7 mouse cellular contexts compared by ENCODE assay signal in the genomic region with DNA sequence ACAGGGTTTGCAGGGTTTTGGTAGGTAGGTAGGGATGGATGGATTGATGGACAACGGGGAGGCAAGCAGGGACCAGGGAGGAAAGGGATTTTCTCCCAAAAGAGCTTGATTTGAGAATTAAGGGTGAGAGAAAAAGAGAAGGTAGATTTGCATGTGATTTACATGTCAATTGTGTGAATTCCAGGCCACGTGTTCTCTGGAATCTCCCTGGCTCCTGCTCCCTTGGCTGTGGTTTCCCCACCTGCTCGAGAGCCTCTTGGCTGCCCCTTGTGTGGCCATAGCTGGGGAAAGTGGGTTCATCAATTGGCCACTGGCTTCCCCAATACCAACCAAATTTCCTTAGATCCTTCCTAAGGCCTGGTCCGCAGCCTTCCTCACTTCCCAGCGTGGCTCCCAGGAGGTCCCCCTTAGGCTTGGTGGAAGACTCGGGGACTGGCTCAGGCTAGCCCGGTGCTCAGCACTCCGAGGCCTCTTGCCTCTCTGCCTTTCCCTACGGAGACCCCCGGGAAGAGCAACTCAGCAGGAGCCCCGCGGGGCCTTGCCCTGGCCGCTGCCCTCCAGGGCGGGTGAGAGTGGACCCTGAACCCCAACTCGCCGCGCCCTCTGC. TPM values are rescaled to one million over a fixed set of nuclear protein-coding genes. Genes with fewer than 3 reads are reported as not detected.
DNase-seq lines count a peak whose midpoint lies in the region; ATAC-seq lines count a peak whose summit lies in the region.

No protein-coding gene starts in this region.

- no peak for ATAC-seq in lung, embryonic 16.5 days (ENCODE audit: low read depth)
- peak; percentile 69 for ATAC-seq in forebrain, embryonic 13.5 days
- no peak for ATAC-seq in limb, embryonic 15.5 days (ENCODE audit: insufficient number of reproducible peaks, low FRiP score, low TSS enrichment, low read depth)
- ATAC-seq in stomach, embryonic 15.5 days (ENCODE audit: insufficient read depth, low FRiP score, low read depth): no peak

- peak overlapping the region; percentile 61 for H3K9ac ChIP-seq in lung, embryonic 16.5 days (ENCODE audit: low read length)
- H3K9ac ChIP-seq in forebrain, embryonic 13.5 days: peak overlapping the region; percentile 69
- 0 out of 2 replicates have a peak overlapping the region, but pooled peaks have one; percentile 0 for H3K9ac ChIP-seq in limb, embryonic 15.5 days
- 0 out of 2 replicates have a peak overlapping the region, but pooled peaks have one; percentile 13 for H3K9ac ChIP-seq in stomach, embryonic 15.5 days

- H3K4me1 ChIP-seq in lung, embryonic 16.5 days (replicated peaks; ENCODE audit: control insufficient read depth, insufficient read depth, low read length): peaks cover 26% of the 10 kb centered on the region
- peaks cover 23% of the 10 kb centered on the region for H3K4me1 ChIP-seq in forebrain, embryonic 13.5 days
- H3K4me1 ChIP-seq in limb, embryonic 15.5 days: peaks cover 15% of the 10 kb centered on the region
- peaks cover 23% of the 10 kb centered on the region for H3K4me1 ChIP-seq in stomach, embryonic 15.5 days

- DNase-seq in lung, postnatal 4 days: no peak
- DNase-seq in right cerebral cortex, postnatal 36 days (ENCODE audit: low spot score in 2 of 2): no peak
- DNase-seq in thymus, postnatal 4 days: no peak

- WGBS in lung, embryonic 16.5 days: 34% methylated on average over 15 of the region's 17 CpGs
- WGBS in forebrain, embryonic 13.5 days: 3% methylated on average over 17 of the region's 17 CpGs
- WGBS in limb, embryonic 15.5 days: 16% methylated on average over 17 of the region's 17 CpGs
- WGBS in stomach, embryonic 15.5 days: 30% methylated on average over 17 of the region's 17 CpGs

- no peaks in the 10 kb centered on the region for H3K36me3 ChIP-seq in lung, embryonic 16.5 days (ENCODE audit: control insufficient read depth, insufficient read depth, low read length)
- no peaks in the 10 kb centered on the region for H3K36me3 ChIP-seq in forebrain, embryonic 13.5 days (ENCODE audit: poor library complexity, severe bottlenecking)
- H3K36me3 ChIP-seq in limb, embryonic 15.5 days: no peaks in the 10 kb centered on the region
- no peaks in the 10 kb centered on the region for H3K36me3 ChIP-seq in stomach, embryonic 15.5 days

- no peak overlapping the region for H3K27ac ChIP-seq in lung, embryonic 16.5 days (ENCODE audit: low read length)
- H3K27ac ChIP-seq in forebrain, embryonic 13.5 days: peak overlapping the region; percentile 66
- no peak overlapping the region for H3K27ac ChIP-seq in limb, embryonic 15.5 days
- H3K27ac ChIP-seq in stomach, embryonic 15.5 days: no peak overlapping the region

- H3K4me3 ChIP-seq in lung, embryonic 16.5 days (ENCODE audit: low read length): peak overlapping the region; percentile 31
- H3K4me3 ChIP-seq in forebrain, embryonic 13.5 days: peak overlapping the region; percentile 32
- H3K4me3 ChIP-seq in limb, embryonic 15.5 days: peak overlapping the region; percentile 28
- peak overlapping the region; percentile 30 for H3K4me3 ChIP-seq in stomach, embryonic 15.5 days (replicated peaks)

- peak overlapping the region; percentile 49 for H3K4me2 ChIP-seq in lung, embryonic 16.5 days (ENCODE audit: low read depth, low read length)
- H3K4me2 ChIP-seq in forebrain, embryonic 13.5 days: peak overlapping the region; percentile 68
- peak overlapping the region; percentile 52 for H3K4me2 ChIP-seq in limb, embryonic 15.5 days
- H3K4me2 ChIP-seq in stomach, embryonic 15.5 days: peak overlapping the region; percentile 64

- no peaks in the 10 kb centered on the region for H3K9me3 ChIP-seq in lung, embryonic 16.5 days (ENCODE audit: control insufficient read depth, low read length)
- H3K9me3 ChIP-seq in forebrain, embryonic 13.5 days (replicated peaks): no peaks in the 10 kb centered on the region
- no peaks in the 10 kb centered on the region for H3K9me3 ChIP-seq in limb, embryonic 15.5 days
- H3K9me3 ChIP-seq in stomach, embryonic 15.5 days: no peaks in the 10 kb centered on the region

- H3K27me3 ChIP-seq in lung, embryonic 16.5 days (ENCODE audit: control insufficient read depth, insufficient read depth, low read depth, low read length): peaks cover 5% of the 10 kb centered on the region; the same call in 1 of the 2 replicates
- H3K27me3 ChIP-seq in forebrain, embryonic 13.5 days: peaks cover 31% of the 10 kb centered on the region
- peaks cover 69% of the 10 kb centered on the region for H3K27me3 ChIP-seq in limb, embryonic 15.5 days
- peaks cover 4% of the 10 kb centered on the region; the same call in 1 of the 2 replicates for H3K27me3 ChIP-seq in stomach, embryonic 15.5 days (replicated peaks)

RNA-seq across cellular contexts. Expression of gene Sp2, which starts 14.1 kb away (rescaled TPM):
- polyA plus RNA-seq in lung, embryonic 16.5 days (2015; fragmentation: Nextera tagmentation; extraction: Ambion mirVana): 18.5 and 22.2 TPM in 2 replicates
- polyA plus RNA-seq in forebrain, embryonic 13.5 days (2015; fragmentation: Nextera tagmentation; extraction: Ambion mirVana): 18.3 and 18.8 TPM in 2 replicates
- polyA plus RNA-seq in limb, embryonic 15.5 days (2015; fragmentation: Nextera tagmentation; extraction: Ambion mirVana): 15.1 and 16.8 TPM in 2 replicates
- polyA plus RNA-seq in stomach, embryonic 15.5 days (2015; fragmentation: Nextera tagmentation; extraction: Ambion mirVana): 12.7 and 13.5 TPM in 2 replicates

RNA-seq across cellular contexts. Expression of gene Sp6, which starts 16.3 kb away (rescaled TPM):
- 0.59 and 0.62 TPM in 2 replicates for polyA plus RNA-seq in lung, embryonic 16.5 days (2015; fragmentation: Nextera tagmentation; extraction: Ambion mirVana)
- polyA plus RNA-seq in forebrain, embryonic 13.5 days (2015; fragmentation: Nextera tagmentation; extraction: Ambion mirVana): 0.15 and 0.21 TPM in 2 replicates
- polyA plus RNA-seq in limb, embryonic 15.5 days (2015; fragmentation: Nextera tagmentation; extraction: Ambion mirVana): 27.1 and 30.4 TPM in 2 replicates
- polyA plus RNA-seq in stomach, embryonic 15.5 days (2015; fragmentation: Nextera tagmentation; extraction: Ambion mirVana): 1.4 and 3.7 TPM in 2 replicates

RNA-seq across cellular contexts. Expression of gene Scrn2, which starts 32.9 kb away (rescaled TPM):
- polyA plus RNA-seq in lung, embryonic 16.5 days (2015; fragmentation: Nextera tagmentation; extraction: Ambion mirVana): 29.7 and 32.9 TPM in 2 replicates
- polyA plus RNA-seq in forebrain, embryonic 13.5 days (2015; fragmentation: Nextera tagmentation; extraction: Ambion mirVana): 22.8 and 23.0 TPM in 2 replicates
- 22.7 and 23.8 TPM in 2 replicates for polyA plus RNA-seq in limb, embryonic 15.5 days (2015; fragmentation: Nextera tagmentation; extraction: Ambion mirVana)
- polyA plus RNA-seq in stomach, embryonic 15.5 days (2015; fragmentation: Nextera tagmentation; extraction: Ambion mirVana): 19.7 and 20.1 TPM in 2 replicates

RNA-seq across cellular contexts. Expression of gene Lrrc46, which starts 44.3 kb away (rescaled TPM):
- polyA plus RNA-seq in lung, embryonic 16.5 days (2015; fragmentation: Nextera tagmentation; extraction: Ambion mirVana): 8.7 and 11.3 TPM in 2 replicates
- 3.0 and 3.6 TPM in 2 replicates for polyA plus RNA-seq in forebrain, embryonic 13.5 days (2015; fragmentation: Nextera tagmentation; extraction: Ambion mirVana)
- polyA plus RNA-seq in limb, embryonic 15.5 days (2015; fragmentation: Nextera tagmentation; extraction: Ambion mirVana): 0.54 and 0.65 TPM in 2 replicates
- 0.54 and 0.86 TPM in 2 replicates for polyA plus RNA-seq in stomach, embryonic 15.5 days (2015; fragmentation: Nextera tagmentation; extraction: Ambion mirVana)

RNA-seq across cellular contexts. Expression of gene Mrpl10, which starts 44.5 kb away (rescaled TPM):
- 74.1 and 76.5 TPM in 2 replicates for polyA plus RNA-seq in lung, embryonic 16.5 days (2015; fragmentation: Nextera tagmentation; extraction: Ambion mirVana)
- 59.3 and 60.7 TPM in 2 replicates for polyA plus RNA-seq in forebrain, embryonic 13.5 days (2015; fragmentation: Nextera tagmentation; extraction: Ambion mirVana)
- 79.5 and 84.7 TPM in 2 replicates for polyA plus RNA-seq in limb, embryonic 15.5 days (2015; fragmentation: Nextera tagmentation; extraction: Ambion mirVana)
- 78.8 and 85.1 TPM in 2 replicates for polyA plus RNA-seq in stomach, embryonic 15.5 days (2015; fragmentation: Nextera tagmentation; extraction: Ambion mirVana)

Comparison
In these comparisons a context has a peak if more than half of its experiments do, and no peak if none do; other contexts are left out.
1. H3K9ac ChIP-seq: peak in every context shown above with its lines; median percentile 69 in forebrain, embryonic 13.5 days; 61 in lung, embryonic 16.5 days; 13 in stomach, embryonic 15.5 days; 0 in limb, embryonic 15.5 days.